Mouse (Mus musculus): ENCODE measurements at regions not wholly inside any gene's neighbourhood (a gene's known extent, or its start where the extent isn't known, plus 50 kb on each side); places are given as distances from the start of the nearest gene placed in this dataset.

GRCm38 (mm10) chr17:68120744-68121143 lies 116.8 kb upstream of the Arhgap28 start:
- DNase-seq (ENCODE audit: low spot score): no peak

- DNase-seq (ENCODE audit: low spot score): no peak
Measured at GRCm38 (mm10) chr17:68134373-68134772, 130.5 kb upstream of the Arhgap28 start.

- DNase-seq (ENCODE audit: low spot score): no peak
Measured at GRCm38 (mm10) chr17:68135436-68135835, 131.5 kb upstream of the Arhgap28 start.

DNA sequence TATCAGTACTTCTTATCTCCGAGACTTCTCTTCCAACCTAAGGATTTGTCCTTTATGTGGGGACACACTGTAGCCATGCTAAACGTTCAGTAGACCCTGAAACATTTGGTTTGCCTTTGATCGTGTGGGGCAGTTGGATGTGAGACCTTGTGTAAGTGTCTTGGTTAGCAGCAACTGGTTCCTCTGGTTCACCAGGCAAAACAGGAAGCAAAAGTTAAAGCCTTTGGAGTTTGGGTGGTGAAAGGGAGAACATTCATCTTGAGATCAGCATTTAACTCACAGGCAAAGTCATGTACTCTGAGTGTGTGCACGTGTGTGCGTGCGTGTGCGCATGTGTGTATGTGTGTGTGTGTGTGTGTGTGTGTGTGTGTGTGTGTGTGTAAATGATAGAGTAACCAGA lies 130.3 kb upstream of the L3mbtl4 start:
- DNase-seq (ENCODE audit: low spot score): no peak

DNA sequence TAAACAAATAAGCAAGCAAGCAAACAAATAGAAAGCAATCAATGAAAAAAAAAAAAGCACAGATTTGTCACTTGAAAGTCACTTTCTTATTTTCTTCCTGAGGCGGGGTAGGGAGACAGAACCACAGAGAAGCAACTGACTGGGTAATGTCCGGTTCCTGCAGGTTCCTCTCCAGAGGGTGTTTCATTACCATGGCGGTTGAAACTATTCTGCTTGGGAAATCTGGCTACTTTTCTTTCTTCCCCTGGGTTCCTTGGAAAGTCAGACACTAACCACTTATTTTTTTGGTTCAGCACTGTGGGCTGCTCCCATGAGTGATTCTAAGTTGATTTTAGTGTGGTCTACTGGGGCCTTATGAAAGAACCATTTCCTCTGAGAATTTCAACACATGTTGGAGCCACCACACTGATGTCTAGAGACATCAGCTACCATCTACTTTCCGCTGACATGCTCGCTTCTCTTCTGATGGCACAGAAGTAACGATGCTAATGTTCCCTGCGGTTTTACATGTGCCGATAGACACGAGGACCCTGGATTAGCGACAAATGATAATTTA lies 124.3 kb upstream of the L3mbtl4 start:
- no peak for DNase-seq (ENCODE audit: low spot score)

DNA sequence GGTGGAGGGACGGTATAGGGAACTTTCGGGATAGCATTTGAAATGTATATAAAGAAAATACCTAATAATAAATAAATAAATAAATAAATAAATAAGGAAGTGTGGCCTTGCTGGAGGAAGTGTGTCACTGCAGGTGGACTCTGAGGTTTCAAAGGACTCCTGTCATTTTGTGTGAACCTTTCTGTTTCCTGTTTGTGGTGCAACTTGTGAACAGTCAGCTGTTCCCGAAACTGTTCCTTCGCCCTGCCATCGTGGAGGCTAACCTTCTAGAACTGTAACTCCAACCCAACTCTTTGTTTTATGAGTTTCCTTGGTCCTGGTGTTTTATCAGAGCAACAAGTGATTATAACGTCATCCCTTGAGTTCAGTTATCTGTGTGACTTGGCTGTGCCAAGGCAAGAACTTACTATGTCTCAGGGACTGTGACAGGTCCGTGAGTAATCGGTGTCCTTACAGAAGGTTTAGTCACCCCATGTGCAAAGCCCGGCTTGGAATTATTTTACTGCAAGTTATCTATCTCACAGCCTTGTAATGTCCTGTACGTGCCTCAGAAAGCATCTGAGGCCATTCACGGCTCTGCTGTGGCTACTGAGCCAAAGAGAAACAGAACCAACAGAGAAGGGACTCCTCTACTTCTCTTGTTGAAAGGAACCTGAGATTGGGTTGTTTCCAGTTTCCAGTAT lies 121.0 kb upstream of the L3mbtl4 start:
- DNase-seq (ENCODE audit: low spot score): no peak

DNA sequence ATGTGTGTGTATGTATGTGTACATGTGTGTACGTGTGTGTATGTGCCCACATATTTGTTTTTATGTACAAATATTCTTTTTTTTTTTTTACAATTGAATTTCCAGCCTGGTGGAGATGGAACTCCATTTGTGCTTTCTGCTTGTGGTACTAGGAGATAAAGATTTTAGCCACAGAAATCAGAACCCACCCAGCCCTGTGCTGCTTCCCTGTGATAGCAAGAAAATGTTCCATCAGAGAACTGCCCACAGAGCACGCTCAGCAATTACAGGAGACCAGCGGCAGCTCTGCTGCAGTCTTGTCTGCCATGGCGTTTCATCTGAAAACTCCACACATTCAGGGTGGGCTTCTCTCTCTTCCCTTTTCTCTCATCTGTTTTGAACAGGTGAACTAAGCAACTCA lies 118.7 kb upstream of the L3mbtl4 start:
- no peak for DNase-seq (ENCODE audit: low spot score)

DNA sequence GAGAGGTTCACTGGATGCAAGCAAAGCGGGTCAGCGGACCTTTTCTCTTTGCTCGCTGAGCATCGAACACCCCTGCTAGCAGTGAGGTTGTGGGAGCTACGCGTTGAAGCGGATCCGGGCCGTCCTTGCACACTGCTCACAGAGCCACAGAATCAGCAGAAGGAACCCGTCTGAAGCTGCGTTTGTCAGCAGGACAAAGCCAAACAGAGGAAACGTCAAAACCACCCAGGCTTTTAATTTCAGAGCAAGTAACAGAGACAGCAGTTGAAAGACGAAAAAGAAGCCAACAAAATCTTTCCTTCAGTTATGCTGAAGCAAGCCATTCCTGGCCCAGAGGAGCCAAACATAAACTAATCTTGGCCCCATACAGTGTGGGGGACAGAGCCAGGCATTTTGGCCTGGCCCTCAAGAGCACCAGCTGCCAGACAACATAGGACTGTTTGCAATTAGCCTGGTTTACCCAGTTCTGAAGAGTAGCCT lies 115.4 kb upstream of the L3mbtl4 start:
- DNase-seq (ENCODE audit: low spot score): no peak

GRCm38 (mm10) chr17:68161107-68161506 lies 112.5 kb upstream of the L3mbtl4 start:
- DNase-seq (ENCODE audit: low spot score): no peak

- DNase-seq (ENCODE audit: low spot score): no peak
Measured at GRCm38 (mm10) chr17:68163545-68163944, 110.1 kb upstream of the L3mbtl4 start.

DNA sequence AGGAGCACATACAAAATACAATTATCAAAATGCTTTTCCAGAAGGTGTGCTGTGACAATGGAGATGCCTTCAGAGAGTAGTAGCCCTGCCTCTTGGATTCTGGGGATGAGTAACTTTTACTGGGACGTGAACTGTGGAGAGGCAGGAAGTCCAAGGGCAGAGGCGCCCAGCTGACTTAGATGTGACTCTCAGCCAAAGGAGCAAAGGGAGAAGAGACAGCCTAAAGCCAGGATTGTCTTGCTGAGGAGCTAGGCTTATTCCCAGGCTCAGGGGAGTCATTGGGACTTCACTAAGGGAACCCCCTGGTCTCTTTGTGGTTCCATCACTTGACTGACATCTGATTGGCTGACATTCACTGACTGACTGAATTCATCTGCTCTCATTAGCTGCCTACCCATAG lies 108.9 kb upstream of the L3mbtl4 start:
- DNase-seq (ENCODE audit: low spot score): no peak

DNA sequence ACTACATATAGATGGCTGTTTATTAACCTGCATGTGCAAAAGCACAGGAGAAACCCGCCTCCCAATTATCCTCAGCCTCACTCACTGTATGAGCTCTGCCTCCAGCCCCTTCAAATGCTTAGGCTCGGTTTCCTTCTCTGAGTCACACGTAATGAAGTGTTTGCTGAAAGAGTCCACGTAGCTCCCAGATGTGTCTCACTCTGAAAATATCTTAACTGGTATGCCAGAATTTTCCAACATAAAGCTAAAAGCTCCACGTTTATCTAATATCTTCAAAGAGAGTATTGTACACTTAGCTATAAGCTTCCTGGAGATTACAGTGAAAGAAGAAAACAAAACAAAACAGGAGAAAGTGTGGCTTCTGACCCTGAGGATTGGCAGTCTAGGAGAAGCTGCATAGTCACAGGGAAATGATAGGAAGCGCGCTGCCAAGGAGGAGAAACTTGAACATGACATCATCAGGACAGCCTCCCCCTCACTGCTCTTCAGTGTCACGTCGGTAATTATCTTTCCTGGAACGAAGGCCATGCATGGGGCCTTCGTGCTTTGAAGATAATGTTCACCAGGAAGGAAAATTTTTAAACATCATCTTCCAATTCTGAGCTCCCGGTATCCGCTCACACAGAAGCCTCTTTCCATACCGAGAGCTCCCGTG lies 108.3 kb upstream of the L3mbtl4 start:
- no peak for DNase-seq (ENCODE audit: low spot score)

GRCm38 (mm10) chr17:68166397-68166796 lies 107.2 kb upstream of the L3mbtl4 start:
- peak; percentile 4 for DNase-seq (ENCODE audit: low spot score)

- DNase-seq (ENCODE audit: low spot score): no peak
Measured at GRCm38 (mm10) chr17:68172838-68173237, 100.8 kb upstream of the L3mbtl4 start.

GRCm38 (mm10) chr17:68176611-68177165 lies 96.9 kb upstream of the L3mbtl4 start:
- peak; percentile 61 for DNase-seq (ENCODE audit: low spot score)

GRCm38 (mm10) chr17:68177835-68178234 lies 95.8 kb upstream of the L3mbtl4 start:
- DNase-seq (ENCODE audit: low spot score): peak; percentile 38

DNA sequence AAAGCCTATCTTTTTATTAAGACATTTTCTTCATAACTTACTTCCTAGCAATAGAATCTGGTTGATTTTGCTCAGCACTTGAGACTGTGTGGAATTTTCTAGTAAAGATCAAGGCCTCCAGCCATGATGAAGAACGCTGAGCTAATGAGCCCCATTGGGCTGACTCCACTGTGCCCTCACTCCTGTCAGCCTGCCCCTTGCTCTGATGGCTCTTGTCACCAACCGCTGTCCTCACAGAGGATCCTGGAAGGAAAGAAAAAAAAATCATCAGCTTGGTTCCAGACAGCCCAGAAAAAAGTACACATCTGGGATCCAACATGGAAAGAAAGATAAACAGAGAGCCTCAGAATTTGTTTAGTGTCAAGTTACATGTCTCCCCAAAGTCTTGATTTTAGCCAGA lies 88.2 kb upstream of the L3mbtl4 start:
- DNase-seq (ENCODE audit: low spot score): no peak

DNA sequence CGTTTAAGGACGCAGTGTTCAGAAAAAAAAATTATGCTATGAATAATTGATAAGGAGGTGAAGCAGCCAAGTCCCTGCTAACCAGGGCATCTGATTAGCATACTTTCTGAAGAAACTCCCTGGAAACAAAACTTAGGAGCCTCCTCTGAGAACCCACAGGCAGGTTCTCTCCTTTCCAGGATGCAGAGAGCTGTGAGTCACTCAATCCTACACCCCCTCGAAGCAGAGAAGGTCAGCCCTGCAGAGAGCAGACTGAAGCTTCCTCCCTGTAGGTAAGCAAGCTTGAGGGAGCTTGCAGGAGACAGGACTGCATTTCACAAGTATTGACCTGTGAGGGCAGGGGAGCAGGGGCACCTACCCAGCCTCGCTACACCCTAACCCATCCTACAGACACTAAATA lies 83.7 kb upstream of the L3mbtl4 start:
- no peak for DNase-seq (ENCODE audit: low spot score)

- no peak for DNase-seq (ENCODE audit: low spot score)
Measured at GRCm38 (mm10) chr17:68205545-68205944, 68.1 kb upstream of the L3mbtl4 start.

DNA sequence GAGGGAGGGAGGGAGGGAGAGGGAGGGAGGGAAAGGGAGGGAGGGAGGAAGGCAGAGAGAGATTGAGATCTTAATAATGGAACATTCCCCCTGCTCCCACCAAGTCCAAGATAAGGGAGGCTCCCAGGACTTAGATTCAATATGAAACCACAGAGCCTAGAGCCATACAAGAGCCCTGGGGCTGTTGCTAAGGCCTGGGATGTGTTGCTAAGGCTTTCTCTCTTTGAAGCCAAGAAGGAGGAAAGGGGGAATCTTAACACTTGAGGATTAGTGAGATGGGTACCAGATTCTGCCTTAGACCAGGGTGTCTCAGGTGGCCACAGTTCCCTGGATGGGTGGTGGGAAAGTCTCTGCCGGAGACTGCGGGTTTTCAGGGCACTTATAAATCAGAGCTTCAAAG lies 64.8 kb upstream of the L3mbtl4 start:
- no peak for DNase-seq (ENCODE audit: low spot score)

GRCm38 (mm10) chr17:68210313-68211254 lies 63.0 kb upstream of the L3mbtl4 start:
- DNase-seq (ENCODE audit: low spot score): no peak

GRCm38 (mm10) chr17:68218246-68218645 lies 55.4 kb upstream of the L3mbtl4 start:
- no peak for DNase-seq (ENCODE audit: low spot score)

Measured in layer of hippocampus, adult 11-12 months (tissue).